Mouse (Mus musculus): Measurements from ENCODE around the gene Gipr. TPM values are rescaled to one million over a fixed set of nuclear protein-coding genes. Genes with fewer than 3 reads are reported as not detected.
A peak's percentile ranks its signal among the peaks of the same experiment; 100 is the strongest.

Gipr gene
- total RNA-seq, 1 experiment from 2014 or later = not detected

DNA sequence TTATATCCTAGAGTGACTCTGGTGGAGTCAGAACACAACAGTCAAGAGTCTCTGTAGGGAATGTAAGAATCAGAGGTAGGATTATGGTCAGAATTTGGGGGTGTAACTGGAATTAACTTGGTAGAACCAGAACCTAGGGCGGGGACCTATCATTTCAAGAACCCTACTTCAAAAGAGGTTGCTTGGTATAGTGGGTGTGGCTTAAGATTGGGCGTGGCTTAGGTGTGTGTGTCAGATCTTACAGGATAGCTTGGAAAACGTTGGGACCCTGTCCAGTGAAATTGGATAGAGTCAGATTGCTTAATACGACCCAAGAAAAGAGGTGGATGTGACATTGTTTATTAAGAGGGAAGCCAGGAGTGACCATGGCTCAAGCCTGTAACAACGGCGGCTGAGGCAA lies 14.0 kb upstream of the Gipr start:
- no peak for ATAC-seq (ENCODE audit: extremely low read depth, insufficient number of reproducible peaks, low FRiP score, poor library complexity, severe bottlenecking)

DNA sequence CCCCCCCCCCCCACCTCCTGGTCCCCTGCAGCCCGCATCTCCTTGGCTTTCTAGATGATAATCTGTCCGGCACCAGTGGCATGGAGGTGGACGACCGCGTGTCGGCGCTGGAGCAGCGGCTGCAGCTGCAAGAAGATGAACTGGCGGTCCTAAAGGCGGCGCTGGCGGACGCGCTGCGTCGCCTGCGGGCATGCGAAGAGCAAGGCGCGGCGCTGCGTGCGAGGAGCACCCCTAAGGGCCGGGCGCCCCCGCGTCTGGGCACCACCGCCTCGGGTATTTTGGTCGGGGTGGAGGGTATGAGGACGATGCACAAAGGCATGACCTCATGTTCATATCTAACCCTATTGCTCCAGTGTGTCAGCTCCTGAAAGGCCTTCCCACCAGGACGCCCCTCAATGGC lies 13.2 kb upstream of the Gipr start:
- peak; percentile 44; the same call in 1 of the 2 replicates for ATAC-seq (ENCODE audit: extremely low read depth, insufficient number of reproducible peaks, low FRiP score, poor library complexity, severe bottlenecking)

GRCm38 (mm10) chr7:19178443-19179092 lies 12.6 kb upstream of the Gipr start:
- ATAC-seq (ENCODE audit: extremely low read depth, insufficient number of reproducible peaks, low FRiP score, poor library complexity, severe bottlenecking) = peak; percentile 44; the same call in 1 of the 2 replicates

- ATAC-seq (ENCODE audit: extremely low read depth, insufficient number of reproducible peaks, low FRiP score, poor library complexity, severe bottlenecking) = no peak
Measured at GRCm38 (mm10) chr7:19178035-19178434, 12.1 kb upstream of the Gipr start.

DNA sequence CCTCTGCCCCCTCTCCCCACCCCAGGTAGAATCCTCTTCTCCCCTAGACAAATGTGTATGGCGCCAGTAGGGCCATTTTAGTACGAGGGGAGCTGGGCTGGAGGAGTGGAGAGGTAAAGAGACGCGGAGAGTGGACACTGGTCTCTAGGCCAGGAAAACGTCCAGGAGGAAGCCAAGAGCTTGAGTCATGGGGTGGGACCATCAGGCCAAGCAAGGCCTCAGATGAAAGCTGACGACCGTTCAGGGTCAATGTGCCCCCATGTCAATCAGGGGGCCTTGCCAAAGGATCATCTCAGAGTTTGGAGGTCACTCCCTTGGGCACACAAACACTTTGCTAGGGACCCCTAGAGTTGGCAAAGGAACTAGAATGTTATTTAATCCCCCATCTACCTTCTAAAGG lies 11.3 kb upstream of the Gipr start:
- no peak for ATAC-seq (ENCODE audit: extremely low read depth, insufficient number of reproducible peaks, low FRiP score, poor library complexity, severe bottlenecking)

DNA sequence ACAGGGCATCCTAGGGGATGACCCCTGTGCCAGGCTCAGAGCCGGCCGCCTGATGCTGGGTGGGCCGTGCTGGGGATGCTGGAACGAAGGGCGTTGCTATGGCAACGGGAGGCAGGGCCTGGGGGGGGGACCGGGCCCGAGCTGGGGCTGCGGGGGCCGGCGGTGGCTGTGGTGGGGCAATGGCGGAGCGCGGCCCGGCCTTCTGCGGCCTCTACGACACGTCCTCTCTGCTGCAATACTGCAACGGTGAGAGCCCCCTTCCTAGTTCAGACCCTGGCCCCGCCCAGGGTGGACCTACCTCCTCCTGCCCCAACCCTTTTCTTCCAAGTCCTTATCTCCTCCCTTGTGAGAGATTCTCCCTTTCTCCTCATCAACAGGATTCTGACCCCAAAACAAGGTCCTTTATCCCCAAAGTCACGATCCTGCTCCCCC lies 10.6 kb upstream of the Gipr start:
- no peak for ATAC-seq (ENCODE audit: extremely low read depth, insufficient number of reproducible peaks, low FRiP score, poor library complexity, severe bottlenecking)

DNA sequence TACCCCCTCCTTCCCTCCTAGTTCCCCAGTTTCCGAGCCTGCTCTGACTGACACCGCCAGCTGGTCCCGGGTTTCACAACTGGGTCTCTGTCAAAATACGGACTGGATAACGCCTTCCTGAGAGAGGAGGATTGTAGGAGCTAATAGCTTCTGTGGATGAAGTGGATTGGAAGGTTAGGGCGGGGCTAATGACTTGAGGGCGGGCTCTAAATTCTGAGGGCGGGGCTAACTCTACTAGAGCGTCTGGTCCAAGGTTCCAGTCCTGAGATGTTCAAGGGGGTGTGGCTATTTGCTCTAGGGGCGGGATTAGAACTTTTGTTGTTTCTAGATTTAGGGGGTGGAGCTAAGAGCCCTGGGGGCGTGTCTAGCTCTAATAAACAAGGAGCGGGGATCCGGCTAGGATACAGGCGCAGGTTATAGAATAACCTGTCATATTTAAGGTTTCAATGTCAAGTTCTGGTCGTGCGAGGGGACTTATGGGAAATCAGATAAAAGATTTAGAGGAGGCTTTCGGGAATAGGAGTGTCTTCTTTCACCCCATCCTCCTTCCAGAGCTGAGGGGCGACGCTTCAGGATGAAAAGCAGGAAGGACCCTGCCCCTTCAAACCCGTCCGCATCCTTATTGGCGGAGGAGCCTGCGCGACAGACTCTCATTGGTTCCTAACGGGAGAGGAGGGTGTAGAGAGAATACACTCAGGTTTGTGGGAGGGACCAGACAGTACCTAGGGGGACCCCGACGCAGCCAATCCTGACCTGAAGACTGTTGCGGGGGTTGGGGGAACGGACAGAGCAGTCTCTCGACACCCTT lies 10.0 kb upstream of the Gipr start, which contains the start of gene Eml2:
Eml2 (plus strand) TSS at position 714 of the 808 bp plus-strand sequence.
- no peak for ATAC-seq (ENCODE audit: extremely low read depth, insufficient number of reproducible peaks, low FRiP score, poor library complexity, severe bottlenecking)

- peak; percentile 53 for ATAC-seq (ENCODE audit: extremely low read depth, insufficient number of reproducible peaks, low FRiP score, poor library complexity, severe bottlenecking)
Measured at GRCm38 (mm10) chr7:19172874-19173273, 6.9 kb upstream of the Gipr start.

- ATAC-seq (ENCODE audit: extremely low read depth, insufficient number of reproducible peaks, low FRiP score, poor library complexity, severe bottlenecking) = no peak
Measured at GRCm38 (mm10) chr7:19171831-19172230, 5.9 kb upstream of the Gipr start.

- no peak for ATAC-seq (ENCODE audit: extremely low read depth, insufficient number of reproducible peaks, low FRiP score, poor library complexity, severe bottlenecking)
Measured at GRCm38 (mm10) chr7:19170142-19170541, 4.2 kb upstream of the Gipr start.

DNA sequence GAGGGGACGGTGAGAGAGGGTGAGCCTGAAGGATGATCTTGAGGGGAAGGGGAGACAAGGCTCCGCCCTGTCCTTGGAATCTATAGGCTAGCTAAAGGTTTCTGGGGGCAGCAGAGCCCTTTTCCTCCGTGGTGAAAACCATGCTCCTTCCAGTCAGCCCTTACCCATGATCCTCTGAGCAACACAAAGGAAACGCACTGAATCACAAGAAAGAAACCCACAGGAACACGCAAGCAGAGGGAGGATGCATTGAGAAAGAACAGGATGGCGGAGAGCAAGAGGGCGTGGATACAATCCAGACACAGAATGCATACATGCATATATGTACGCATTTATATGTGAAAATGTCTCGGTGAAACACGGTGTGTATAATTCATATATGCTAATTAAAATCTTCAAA lies 3.6 kb upstream of the Gipr start:
- no peak for ATAC-seq (ENCODE audit: extremely low read depth, insufficient number of reproducible peaks, low FRiP score, poor library complexity, severe bottlenecking)

GRCm38 (mm10) chr7:19166990-19167389 lies 1.1 kb upstream of the Gipr start:
- ATAC-seq (ENCODE audit: extremely low read depth, insufficient number of reproducible peaks, low FRiP score, poor library complexity, severe bottlenecking) = no peak

DNA sequence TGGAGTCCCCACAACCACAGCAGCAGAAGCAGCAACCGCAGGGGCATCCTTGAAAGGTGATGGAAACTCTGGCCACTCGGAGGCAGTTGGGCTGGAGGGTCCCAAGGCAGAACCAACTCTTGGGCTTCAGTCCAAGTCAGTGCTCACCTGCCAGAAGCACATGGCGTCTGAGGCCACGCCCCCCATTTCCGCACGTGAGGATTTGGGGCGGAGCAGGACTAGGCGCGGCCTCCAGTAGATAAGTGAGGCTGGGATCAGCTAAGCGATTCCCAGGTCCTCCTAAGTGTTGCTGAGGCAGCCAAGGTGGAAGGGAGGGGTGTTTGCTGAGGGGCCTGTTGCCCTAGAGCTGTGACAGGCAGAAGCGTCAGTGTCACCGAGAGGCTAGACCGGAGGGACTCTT lies 949 bp downstream of the Gipr start:
- ATAC-seq (ENCODE audit: extremely low read depth, insufficient number of reproducible peaks, low FRiP score, poor library complexity, severe bottlenecking) = no peak

DNA sequence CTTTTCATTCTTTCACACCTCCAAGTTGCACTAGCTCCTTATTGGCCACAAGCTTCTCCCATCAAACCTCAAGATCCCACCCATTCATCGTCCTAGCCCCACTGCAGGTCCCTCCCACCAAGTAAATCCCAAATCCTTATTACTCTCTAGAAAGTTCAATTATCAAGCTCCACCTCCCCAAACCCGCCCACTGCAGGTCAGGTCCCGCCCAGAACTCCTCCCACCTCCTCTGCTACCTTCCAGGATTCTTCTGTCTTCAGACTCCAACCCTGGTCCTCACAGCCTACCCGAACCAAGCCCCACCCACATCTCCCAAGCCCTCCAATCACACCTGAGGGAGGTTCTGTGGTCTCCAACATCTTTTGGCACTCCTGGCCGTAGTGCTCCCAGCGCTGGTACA lies 1.7 kb downstream of the Gipr start:
- no peak for ATAC-seq (ENCODE audit: extremely low read depth, insufficient number of reproducible peaks, low FRiP score, poor library complexity, severe bottlenecking)

- ATAC-seq (ENCODE audit: extremely low read depth, insufficient number of reproducible peaks, low FRiP score, poor library complexity, severe bottlenecking) = no peak
Measured at GRCm38 (mm10) chr7:19163752-19164151, 2.2 kb downstream of the Gipr start.

GRCm38 (mm10) chr7:19162928-19163327 lies 3.0 kb downstream of the Gipr start:
- ATAC-seq (ENCODE audit: extremely low read depth, insufficient number of reproducible peaks, low FRiP score, poor library complexity, severe bottlenecking) = no peak

GRCm38 (mm10) chr7:19160115-19160514 lies 5.8 kb downstream of the Gipr start:
- ATAC-seq (ENCODE audit: extremely low read depth, insufficient number of reproducible peaks, low FRiP score, poor library complexity, severe bottlenecking) = no peak

GRCm38 (mm10) chr7:19159411-19159810 lies 6.5 kb downstream of the Gipr start:
- no peak for ATAC-seq (ENCODE audit: extremely low read depth, insufficient number of reproducible peaks, low FRiP score, poor library complexity, severe bottlenecking)

- no peak for ATAC-seq (ENCODE audit: extremely low read depth, insufficient number of reproducible peaks, low FRiP score, poor library complexity, severe bottlenecking)
Measured at GRCm38 (mm10) chr7:19158601-19159000, 7.3 kb downstream of the Gipr start.

GRCm38 (mm10) chr7:19157160-19157800 lies 8.6 kb downstream of the Gipr start:
- ATAC-seq (ENCODE audit: extremely low read depth, insufficient number of reproducible peaks, low FRiP score, poor library complexity, severe bottlenecking) = peak; percentile 88
